Mouse (Mus musculus): ENCODE measurements around the gene Flna. TPM values are rescaled to one million over a fixed set of nuclear protein-coding genes. Genes with fewer than 3 reads are reported as not detected.

Flna gene
- polyA plus RNA-seq, 1 experiment = 545 TPM

DNA sequence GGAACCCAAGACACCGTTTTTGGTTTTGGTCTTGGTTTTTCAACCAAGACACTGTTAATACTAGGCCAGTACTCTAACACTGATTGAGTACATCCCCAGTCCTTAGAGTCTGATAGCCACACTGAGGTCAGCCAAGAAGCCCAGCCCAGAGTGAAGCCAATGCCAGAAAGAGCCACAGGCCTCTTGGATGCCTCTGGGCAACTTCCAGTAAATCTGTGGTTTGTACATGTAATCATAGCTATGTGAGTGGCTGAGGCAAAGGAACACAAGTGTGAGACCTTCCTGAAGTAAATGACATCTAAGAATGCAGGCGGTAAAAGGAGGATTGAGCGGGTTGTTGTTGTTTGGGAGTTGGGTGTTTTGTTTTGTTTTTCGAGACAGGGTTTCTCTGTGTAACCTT lies 31.1 kb downstream of the Flna start:
- Histone ChIP-seq H3K36me3 (ENCODE audit: control insufficient read depth, insufficient read depth) (peaks cover 14% of the 10 kb centered on the region), H3ac (ENCODE audit: control insufficient read depth, insufficient read length) (no peak overlapping the region), H3K79me2 (ENCODE audit: control insufficient read depth, insufficient read depth) (no peaks in the 10 kb centered on the region), H3K4me2 (ENCODE audit: low read depth) (no peak overlapping the region), H3K27me3 (ENCODE audit: control insufficient read depth, insufficient read depth, insufficient read length) (no peaks in the 10 kb centered on the region), H3K4me3 (no peak overlapping the region)
- TF ChIP-seq CEBPB (IDR thresholded peaks at IDR 0.05; ENCODE audit: insufficient read depth, poor library complexity, severe bottlenecking) = no peak
- TF ChIP-seq USF1 (IDR thresholded peaks at IDR 0.05; ENCODE audit: low read depth) = no peak
- no peak for TF ChIP-seq POLR2AphosphoS2 (IDR thresholded peaks at IDR 0.05; ENCODE audit: insufficient read length, low read depth)
- no peak for TF ChIP-seq MAX (IDR thresholded peaks at IDR 0.05; ENCODE audit: low read depth)
- no peak for TF ChIP-seq SRF (IDR thresholded peaks at IDR 0.05; ENCODE audit: control insufficient read depth, insufficient read length, low read depth)
- TF ChIP-seq MYOD1 (IDR thresholded peaks at IDR 0.05; ENCODE audit: control insufficient read depth in 1 of 3, insufficient read length in 2 of 3, low read depth in 2 of 3) = no peak
- TF ChIP-seq TCF12 (IDR thresholded peaks at IDR 0.05; ENCODE audit: insufficient read depth, poor library complexity, severe bottlenecking) = no peak
- no peak for TF ChIP-seq POLR2A (IDR thresholded peaks at IDR 0.05; ENCODE audit: insufficient read length, low read depth)
- no peak for TF ChIP-seq REST (IDR thresholded peaks at IDR 0.05; ENCODE audit: insufficient read depth, insufficient read length)
- no peak for TF ChIP-seq MYOG (IDR thresholded peaks at IDR 0.05; ENCODE audit: control insufficient read depth in 1 of 3, insufficient read depth in 1 of 3, insufficient read length in 2 of 3, low read depth in 2 of 3)
- no peak for TF ChIP-seq TCF3 (IDR thresholded peaks at IDR 0.05; ENCODE audit: insufficient read length, low read depth)
- no peak for TF ChIP-seq E2F4 (IDR thresholded peaks at IDR 0.05; ENCODE audit: insufficient read depth)

DNA sequence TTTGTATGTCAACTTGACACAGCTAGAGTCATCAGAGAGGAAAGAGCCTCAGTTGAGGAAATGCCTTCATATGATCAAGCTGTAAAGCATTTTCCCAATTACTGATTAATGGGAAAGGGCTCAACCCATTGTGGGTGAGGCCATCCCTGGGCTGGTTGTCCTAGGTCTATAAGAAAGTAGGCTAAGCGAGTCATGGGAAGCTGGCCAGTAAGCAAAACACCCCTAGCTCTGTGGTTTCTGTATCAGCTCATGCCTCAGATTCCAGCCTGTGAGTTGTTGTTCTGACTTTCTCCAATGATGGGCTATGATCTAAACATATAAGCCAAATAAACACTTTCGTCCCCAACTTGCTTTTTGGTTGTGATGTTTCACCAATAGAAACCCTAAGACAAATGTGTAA lies 46.1 kb downstream of the Flna start:
- Histone ChIP-seq H3ac (ENCODE audit: control insufficient read depth, insufficient read length) (no peak overlapping the region), H3K4me2 (ENCODE audit: low read depth) (no peak overlapping the region), H3K4me3 (no peak overlapping the region), H3K36me3 (ENCODE audit: control insufficient read depth, insufficient read depth) (no peaks in the 10 kb centered on the region), H3K27me3 (ENCODE audit: control insufficient read depth, insufficient read depth, insufficient read length) (no peaks in the 10 kb centered on the region), H3K79me2 (ENCODE audit: control insufficient read depth, insufficient read depth) (no peaks in the 10 kb centered on the region)
- TF ChIP-seq TCF3 (IDR thresholded peaks at IDR 0.05; ENCODE audit: insufficient read length, low read depth) (no peak), SRF (IDR thresholded peaks at IDR 0.05; ENCODE audit: control insufficient read depth, insufficient read length, low read depth) (no peak)

DNA sequence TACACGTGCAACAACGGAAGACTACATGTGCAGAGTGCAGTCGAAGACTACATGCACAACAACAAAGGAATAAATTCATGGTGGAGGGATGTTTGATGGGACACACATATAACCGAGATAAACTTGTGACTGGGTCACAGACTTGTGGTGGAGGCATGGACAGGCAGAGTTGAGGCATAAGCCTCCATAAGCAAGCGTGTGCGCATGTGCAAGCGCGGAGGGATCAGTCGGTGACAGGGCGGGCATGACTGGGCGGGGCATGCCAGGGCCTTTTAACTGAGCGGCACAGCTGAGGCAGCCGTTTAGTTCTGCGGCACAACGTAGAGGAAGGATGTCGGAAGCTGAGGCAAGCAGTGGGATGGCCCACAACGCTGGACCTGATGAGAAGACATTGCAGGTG lies 72.7 kb downstream of the Flna start, which contains the start of gene Tktl1:
Gene Tktl1, plus strand, starts transcription at position 301 of the 400 bp plus-strand sequence.
- Histone ChIP-seq H3K36me3 (ENCODE audit: control insufficient read depth, insufficient read depth) (no peaks in the 10 kb centered on the region), H3K4me2 (ENCODE audit: low read depth) (no peak within 1 kb of the TSS), H3K4me3 (no peak within 1 kb of the TSS), H3K79me2 (ENCODE audit: control insufficient read depth, insufficient read depth) (no peaks in the 10 kb centered on the region), H3ac (ENCODE audit: control insufficient read depth, insufficient read length) (no peak within 1 kb of the TSS), H3K27me3 (ENCODE audit: control insufficient read depth, insufficient read depth, insufficient read length) (no peaks in the 10 kb centered on the region)
- TF ChIP-seq POLR2AphosphoS2 (IDR thresholded peaks at IDR 0.05; ENCODE audit: insufficient read length, low read depth) = no peak
- no peak for TF ChIP-seq TCF3 (IDR thresholded peaks at IDR 0.05; ENCODE audit: insufficient read length, low read depth)
- no peak for TF ChIP-seq USF1 (IDR thresholded peaks at IDR 0.05; ENCODE audit: low read depth)
- no peak for TF ChIP-seq E2F4 (IDR thresholded peaks at IDR 0.05; ENCODE audit: insufficient read depth)
- TF ChIP-seq POLR2A (IDR thresholded peaks at IDR 0.05; ENCODE audit: insufficient read length, low read depth) = no peak
- no peak for TF ChIP-seq MYOG (IDR thresholded peaks at IDR 0.05; ENCODE audit: control insufficient read depth in 1 of 3, insufficient read depth in 1 of 3, insufficient read length in 2 of 3, low read depth in 2 of 3)

Other genes with a start within 250 kb of the Flna start
- 28.6 TPM for gene Irak1, start 225.9 kb downstream of the Flna start, polyA plus RNA-seq (2012; fragmentation: generic; extraction: Trizol)
- not detected for gene Opn1mw, start 122.4 kb downstream of the Flna start, polyA plus RNA-seq (2012; fragmentation: generic; extraction: Trizol)
- 9.2 TPM for gene Mecp2, start 114.5 kb downstream of the Flna start, polyA plus RNA-seq (2012; fragmentation: generic; extraction: Trizol)
- gene Tex28, start 82.0 kb downstream of the Flna start, polyA plus RNA-seq (2012; fragmentation: generic; extraction: Trizol) = not detected
- gene Tktl1, start 72.6 kb downstream of the Flna start, polyA plus RNA-seq (2012; fragmentation: generic; extraction: Trizol) = not detected
- 67.1 TPM for gene Emd, start 4.9 kb upstream of the Flna start, polyA plus RNA-seq (2012; fragmentation: generic; extraction: Trizol)
- 2,470 TPM for gene Rpl10, start 21.0 kb upstream of the Flna start, polyA plus RNA-seq (2012; fragmentation: generic; extraction: Trizol)
- gene Taz, start 32.1 kb upstream of the Flna start, polyA plus RNA-seq (2012; fragmentation: generic; extraction: Trizol) = 28.2 TPM
- gene Dnase1l1, start 32.5 kb upstream of the Flna start, polyA plus RNA-seq (2012; fragmentation: generic; extraction: Trizol) = 17.0 TPM
- gene Atp6ap1, start 47.3 kb upstream of the Flna start, polyA plus RNA-seq (2012; fragmentation: generic; extraction: Trizol) = 178 TPM
- 83.9 TPM for gene Gdi1, start 55.2 kb upstream of the Flna start, polyA plus RNA-seq (2012; fragmentation: generic; extraction: Trizol)
- 62.2 TPM for gene Fam50a, start 63.2 kb upstream of the Flna start, polyA plus RNA-seq (2012; fragmentation: generic; extraction: Trizol)
- gene Plxna3, start 79.2 kb upstream of the Flna start, polyA plus RNA-seq (2012; fragmentation: generic; extraction: Trizol) = 12.8 TPM
- 41.6 TPM for gene Lage3, start 103.8 kb upstream of the Flna start, polyA plus RNA-seq (2012; fragmentation: generic; extraction: Trizol)
- gene Ubl4a, start 123.4 kb upstream of the Flna start, polyA plus RNA-seq (2012; fragmentation: generic; extraction: Trizol) = 51.5 TPM
- gene Slc10a3, start 123.5 kb upstream of the Flna start, polyA plus RNA-seq (2012; fragmentation: generic; extraction: Trizol) = 11.2 TPM
- gene Fam3a, start 143.5 kb upstream of the Flna start, polyA plus RNA-seq (2012; fragmentation: generic; extraction: Trizol) = 19.5 TPM
- 24.7 TPM for gene Ikbkg, start 143.5 kb upstream of the Flna start, polyA plus RNA-seq (2012; fragmentation: generic; extraction: Trizol)
- 62.2 TPM for gene G6pdx, start 179.4 kb upstream of the Flna start, polyA plus RNA-seq (2012; fragmentation: generic; extraction: Trizol)
- gene Gm6880, start 231.6 kb upstream of the Flna start, polyA plus RNA-seq (2012; fragmentation: generic; extraction: Trizol) = not detected